Mouse (Mus musculus): ENCODE data around the gene Atp6v1e2.

GRCm38 (mm10) chr17:86968581-86968980 lies 20.9 kb upstream of the Atp6v1e2 start:
- TF ChIP-seq CTCF (conservative IDR thresholded peaks at IDR 0.05; ENCODE audit: insufficient read depth, insufficient read length, low read depth, low read length) (no peak), POLR2A (IDR thresholded peaks at IDR 0.05; ENCODE audit: low read depth, low read length) (no peak)
